Mouse (Mus musculus): Measurements from ENCODE around the gene Olfr237-ps1. TPM values are rescaled to one million over a fixed set of nuclear protein-coding genes. Genes with fewer than 3 reads are reported as not detected.

Gene Olfr237-ps1
- polyA plus RNA-seq, 2 experiments = not detected

GRCm38 (mm10) chr6:43171840-43172239 lies 25.5 kb downstream of the Olfr237-ps1 start, which contains the start of gene Olfr13:
Gene Olfr13 (plus strand): TSS chr6:43172140.
- Histone ChIP-seq H3K4me1 (replicated peaks; ENCODE audit: control insufficient read depth in 2 of 2, insufficient read depth in 2 of 2, low read length in 1 of 2) (no peaks in the 10 kb centered on the region), H3K27ac (no peak within 1 kb of the TSS), H3K9ac (replicated peaks) (no peak within 1 kb of the TSS), H3K4me3 (ENCODE audit: insufficient read depth in 1 of 2, low read depth in 2 of 2, low read length in 2 of 2) (no peak within 1 kb of the TSS), H3K9me3 (ENCODE audit: control insufficient read depth, low read length) (no peaks in the 10 kb centered on the region), H3K27me3 (ENCODE audit: control insufficient read depth, insufficient read depth, low read length) (no peaks in the 10 kb centered on the region), H3K36me3 (replicated peaks; ENCODE audit: control insufficient read depth, insufficient read depth, low read depth) (no peaks in the 10 kb centered on the region), H3K4me2 (ENCODE audit: low read depth) (no peak within 1 kb of the TSS)
- 48% methylated on average over 4 of the region's 4 CpGs for WGBS (ENCODE audit: insufficient replicate concordance)
- ATAC-seq (ENCODE audit: insufficient read depth) = no peak
- no peak for TF ChIP-seq CTCF (IDR thresholded peaks at IDR 0.05; ENCODE audit: low read depth)
- no peak for TF ChIP-seq EP300 (IDR thresholded peaks at IDR 0.05; ENCODE audit: low read depth)
- no peak for DNase-seq (ENCODE audit: low read depth in 3 of 3, low spot score in 3 of 3)

- 21% methylated on average over 1 of the region's 1 CpGs for WGBS (ENCODE audit: insufficient replicate concordance)
- no peak for ATAC-seq (ENCODE audit: insufficient read depth)
- TF ChIP-seq CTCF (IDR thresholded peaks at IDR 0.05; ENCODE audit: low read depth) = no peak
- no peak for TF ChIP-seq EP300 (IDR thresholded peaks at IDR 0.05; ENCODE audit: low read depth)
These were observed 31.8 kb downstream of the Olfr237-ps1 start for GRCm38 (mm10) chr6:43178129-43178528.

GRCm38 (mm10) chr6:43178584-43179501 lies 32.5 kb downstream of the Olfr237-ps1 start:
- H3K4me2 ChIP-seq (ENCODE audit: low read depth) = no peak overlapping the region
- no peak overlapping the region for H3K9ac ChIP-seq (replicated peaks)
- no peak for TF ChIP-seq CTCF (IDR thresholded peaks at IDR 0.05; ENCODE audit: low read depth)
- no peak for TF ChIP-seq EP300 (IDR thresholded peaks at IDR 0.05; ENCODE audit: low read depth)
- H3K27me3 ChIP-seq (ENCODE audit: control insufficient read depth, insufficient read depth, low read length) = no peaks in the 10 kb centered on the region
- H3K36me3 ChIP-seq (replicated peaks; ENCODE audit: control insufficient read depth, insufficient read depth, low read depth) = no peaks in the 10 kb centered on the region
- no peaks in the 10 kb centered on the region for H3K9me3 ChIP-seq (ENCODE audit: control insufficient read depth, low read length)
- no peaks in the 10 kb centered on the region for H3K4me1 ChIP-seq (replicated peaks; ENCODE audit: control insufficient read depth in 2 of 2, insufficient read depth in 2 of 2, low read length in 1 of 2)
- DNase-seq (ENCODE audit: low read depth in 3 of 3, low spot score in 3 of 3) = no peak
- no peak for ATAC-seq (ENCODE audit: insufficient read depth)
- H3K4me3 ChIP-seq (ENCODE audit: insufficient read depth in 1 of 2, low read depth in 2 of 2, low read length in 2 of 2) = no peak overlapping the region
- WGBS (ENCODE audit: insufficient replicate concordance) = 45% methylated on average over 6 of the region's 6 CpGs
- H3K27ac ChIP-seq = no peak overlapping the region

More at GRCm38 (mm10) chr6:43178129-43178528, 31.8 kb downstream of the Olfr237-ps1 start:
- DNase-seq (ENCODE audit: low read depth in 3 of 3, low spot score in 3 of 3) = no peak
- no peaks in the 10 kb centered on the region for H3K4me1 ChIP-seq (replicated peaks; ENCODE audit: control insufficient read depth in 2 of 2, insufficient read depth in 2 of 2, low read length in 1 of 2)
- H3K36me3 ChIP-seq (replicated peaks; ENCODE audit: control insufficient read depth, insufficient read depth, low read depth) = no peaks in the 10 kb centered on the region
- no peak overlapping the region for H3K4me2 ChIP-seq (ENCODE audit: low read depth)
- no peak overlapping the region for H3K27ac ChIP-seq
- H3K9ac ChIP-seq (replicated peaks) = no peak overlapping the region
- no peaks in the 10 kb centered on the region for H3K27me3 ChIP-seq (ENCODE audit: control insufficient read depth, insufficient read depth, low read length)
- H3K9me3 ChIP-seq (ENCODE audit: control insufficient read depth, low read length) = no peaks in the 10 kb centered on the region
- H3K4me3 ChIP-seq (ENCODE audit: insufficient read depth in 1 of 2, low read depth in 2 of 2, low read length in 2 of 2) = no peak overlapping the region

- Histone ChIP-seq H3K27me3 (ENCODE audit: control insufficient read depth, insufficient read depth, low read length) (no peaks in the 10 kb centered on the region), H3K4me1 (replicated peaks; ENCODE audit: control insufficient read depth in 2 of 2, insufficient read depth in 2 of 2, low read length in 1 of 2) (no peaks in the 10 kb centered on the region), H3K27ac (no peak overlapping the region), H3K9ac (replicated peaks) (no peak overlapping the region), H3K36me3 (replicated peaks; ENCODE audit: control insufficient read depth, insufficient read depth, low read depth) (no peaks in the 10 kb centered on the region), H3K4me3 (ENCODE audit: insufficient read depth in 1 of 2, low read depth in 2 of 2, low read length in 2 of 2) (no peak overlapping the region), H3K9me3 (ENCODE audit: control insufficient read depth, low read length) (no peaks in the 10 kb centered on the region), H3K4me2 (ENCODE audit: low read depth) (no peak overlapping the region)
- 56% methylated on average over 3 of the region's 3 CpGs for WGBS (ENCODE audit: insufficient replicate concordance)
- no peak for TF ChIP-seq CTCF (IDR thresholded peaks at IDR 0.05; ENCODE audit: low read depth)
- no peak for TF ChIP-seq EP300 (IDR thresholded peaks at IDR 0.05; ENCODE audit: low read depth)
- ATAC-seq (ENCODE audit: insufficient read depth) (no peak), DNase-seq (ENCODE audit: low read depth in 3 of 3, low spot score in 3 of 3) (no peak)
These were observed 44.6 kb downstream of the Olfr237-ps1 start for GRCm38 (mm10) chr6:43190986-43191385.

- Histone ChIP-seq H3K27me3 (ENCODE audit: control insufficient read depth, insufficient read depth, low read length) (no peaks in the 10 kb centered on the region), H3K4me2 (ENCODE audit: low read depth) (no peak within 1 kb of the TSS), H3K36me3 (replicated peaks; ENCODE audit: control insufficient read depth, insufficient read depth, low read depth) (no peaks in the 10 kb centered on the region), H3K4me3 (ENCODE audit: insufficient read depth in 1 of 2, low read depth in 2 of 2, low read length in 2 of 2) (no peak within 1 kb of the TSS), H3K27ac (no peak within 1 kb of the TSS), H3K9me3 (ENCODE audit: control insufficient read depth, low read length) (no peaks in the 10 kb centered on the region), H3K4me1 (replicated peaks; ENCODE audit: control insufficient read depth in 2 of 2, insufficient read depth in 2 of 2, low read length in 1 of 2) (no peaks in the 10 kb centered on the region), H3K9ac (replicated peaks) (no peak within 1 kb of the TSS)
- TF ChIP-seq EP300 (IDR thresholded peaks at IDR 0.05; ENCODE audit: low read depth) = no peak
- no peak for TF ChIP-seq CTCF (IDR thresholded peaks at IDR 0.05; ENCODE audit: low read depth)
- DNase-seq (ENCODE audit: low read depth in 3 of 3, low spot score in 3 of 3) (no peak), ATAC-seq (ENCODE audit: insufficient read depth) (no peak)
These were observed 50.4 kb downstream of the Olfr237-ps1 start, which contains the start of gene Olfr435 for GRCm38 (mm10) chr6:43196781-43197180. Gene Olfr435 (plus strand): TSS chr6:43197146.
